Mouse (Mus musculus): Measurements from ENCODE around the gene Mrpl55. TPM values are rescaled to one million over a fixed set of nuclear protein-coding genes. Genes with fewer than 3 reads are reported as not detected.

Mrpl55 gene
- polyA plus RNA-seq (2015; fragmentation: Nextera tagmentation; extraction: Ambion mirVana) = 83.1 and 84.8 TPM in 2 replicates

GRCm38 (mm10) chr11:59202081-59202995 is at the start of gene Mrpl55:
TSS of gene Mrpl55 (plus strand) at chr11:59202486.
- Histone ChIP-seq H3K27ac (ENCODE audit: low read length) (peak within 1 kb of the TSS; percentile 90), H3K4me2 (ENCODE audit: low read depth, low read length) (peak within 1 kb of the TSS; percentile 96), H3K9ac (ENCODE audit: low read length) (peak within 1 kb of the TSS; percentile 89), H3K36me3 (ENCODE audit: control insufficient read depth, insufficient read depth, low read length) (peaks cover 15% of the 10 kb centered on the region), H3K27me3 (ENCODE audit: control insufficient read depth, insufficient read depth, low read depth, low read length) (no peaks in the 10 kb centered on the region), H3K9me3 (ENCODE audit: control insufficient read depth, low read length) (no peaks in the 10 kb centered on the region), H3K4me3 (ENCODE audit: low read length) (peak within 1 kb of the TSS; percentile 95), H3K4me1 (replicated peaks; ENCODE audit: control insufficient read depth, insufficient read depth, low read length) (peaks cover 15% of the 10 kb centered on the region)
- ATAC-seq (ENCODE audit: low read depth) = peak; percentile 95
- under 1% methylated on average over 63 of the region's 63 CpGs for WGBS

GRCm38 (mm10) chr11:59154220-59154619 is 48.1 kb upstream of the Mrpl55 start:
- peak; percentile 43; the same call in 1 of the 2 replicates for ATAC-seq (ENCODE audit: low read depth)
- Histone ChIP-seq H3K4me2 (ENCODE audit: low read depth, low read length) (no peak overlapping the region), H3K4me1 (replicated peaks; ENCODE audit: control insufficient read depth, insufficient read depth, low read length) (no peaks in the 10 kb centered on the region), H3K27me3 (ENCODE audit: control insufficient read depth, insufficient read depth, low read depth, low read length) (no peaks in the 10 kb centered on the region), H3K9me3 (ENCODE audit: control insufficient read depth, low read length) (no peaks in the 10 kb centered on the region), H3K4me3 (ENCODE audit: low read length) (no peak overlapping the region), H3K36me3 (ENCODE audit: control insufficient read depth, insufficient read depth, low read length) (peaks cover 4% of the 10 kb centered on the region; the same call in 1 of the 2 replicates), H3K9ac (ENCODE audit: low read length) (no peak overlapping the region), H3K27ac (ENCODE audit: low read length) (no peak overlapping the region)
- 58% methylated on average over 7 of the region's 7 CpGs for WGBS

GRCm38 (mm10) chr11:59155900-59156299 is 46.4 kb upstream of the Mrpl55 start:
- H3K4me3 ChIP-seq (ENCODE audit: low read length) = no peak overlapping the region
- H3K9me3 ChIP-seq (ENCODE audit: control insufficient read depth, low read length) = no peaks in the 10 kb centered on the region
- H3K9ac ChIP-seq (ENCODE audit: low read length) = no peak overlapping the region
- H3K4me1 ChIP-seq (replicated peaks; ENCODE audit: control insufficient read depth, insufficient read depth, low read length) = no peaks in the 10 kb centered on the region
- H3K36me3 ChIP-seq (ENCODE audit: control insufficient read depth, insufficient read depth, low read length) = peaks cover 4% of the 10 kb centered on the region; the same call in 1 of the 2 replicates
- WGBS = 86% methylated on average over 5 of the region's 5 CpGs
- H3K4me2 ChIP-seq (ENCODE audit: low read depth, low read length) = no peak overlapping the region
- no peak for ATAC-seq (ENCODE audit: low read depth)
- no peaks in the 10 kb centered on the region for H3K27me3 ChIP-seq (ENCODE audit: control insufficient read depth, insufficient read depth, low read depth, low read length)
- no peak overlapping the region for H3K27ac ChIP-seq (ENCODE audit: low read length)

- H3K27ac ChIP-seq (ENCODE audit: low read length) = no peak overlapping the region
- H3K9me3 ChIP-seq (ENCODE audit: control insufficient read depth, low read length) = no peaks in the 10 kb centered on the region
- no peak for ATAC-seq (ENCODE audit: low read depth)
- 91% methylated on average over 13 of the region's 13 CpGs for WGBS
- H3K36me3 ChIP-seq (ENCODE audit: control insufficient read depth, insufficient read depth, low read length) = peaks cover 4% of the 10 kb centered on the region; the same call in 1 of the 2 replicates
- no peak overlapping the region for H3K9ac ChIP-seq (ENCODE audit: low read length)
- H3K27me3 ChIP-seq (ENCODE audit: control insufficient read depth, insufficient read depth, low read depth, low read length) = no peaks in the 10 kb centered on the region
- H3K4me3 ChIP-seq (ENCODE audit: low read length) = no peak overlapping the region
- H3K4me1 ChIP-seq (replicated peaks; ENCODE audit: control insufficient read depth, insufficient read depth, low read length) = peaks cover 8% of the 10 kb centered on the region
- H3K4me2 ChIP-seq (ENCODE audit: low read depth, low read length) = no peak overlapping the region
Measured at GRCm38 (mm10) chr11:59159099-59159498, 43.2 kb upstream of the Mrpl55 start.

GRCm38 (mm10) chr11:59159558-59159957 is 42.7 kb upstream of the Mrpl55 start:
- no peak for ATAC-seq (ENCODE audit: low read depth)
- WGBS = 79% methylated on average over 4 of the region's 4 CpGs
- Histone ChIP-seq H3K27me3 (ENCODE audit: control insufficient read depth, insufficient read depth, low read depth, low read length) (no peaks in the 10 kb centered on the region), H3K4me1 (replicated peaks; ENCODE audit: control insufficient read depth, insufficient read depth, low read length) (peaks cover 10% of the 10 kb centered on the region), H3K36me3 (ENCODE audit: control insufficient read depth, insufficient read depth, low read length) (peaks cover 4% of the 10 kb centered on the region; the same call in 1 of the 2 replicates), H3K4me3 (ENCODE audit: low read length) (no peak overlapping the region), H3K27ac (ENCODE audit: low read length) (no peak overlapping the region), H3K4me2 (ENCODE audit: low read depth, low read length) (no peak overlapping the region), H3K9me3 (ENCODE audit: control insufficient read depth, low read length) (no peaks in the 10 kb centered on the region), H3K9ac (ENCODE audit: low read length) (no peak overlapping the region)

GRCm38 (mm10) chr11:59161398-59161797 is 40.9 kb upstream of the Mrpl55 start:
- H3K27ac ChIP-seq (ENCODE audit: low read length) = peak overlapping the region; percentile 23; the same call in 1 of the 2 replicates
- 42% methylated on average over 5 of the region's 5 CpGs for WGBS

GRCm38 (mm10) chr11:59162443-59163254 is 39.6 kb upstream of the Mrpl55 start:
- Histone ChIP-seq H3K4me1 (replicated peaks; ENCODE audit: control insufficient read depth, insufficient read depth, low read length) (peaks cover 10% of the 10 kb centered on the region), H3K27me3 (ENCODE audit: control insufficient read depth, insufficient read depth, low read depth, low read length) (no peaks in the 10 kb centered on the region), H3K9me3 (ENCODE audit: control insufficient read depth, low read length) (no peaks in the 10 kb centered on the region), H3K4me2 (ENCODE audit: low read depth, low read length) (peak overlapping the region; percentile 82), H3K27ac (ENCODE audit: low read length) (peak overlapping the region; percentile 100), H3K4me3 (ENCODE audit: low read length) (peak overlapping the region; percentile 84), H3K36me3 (ENCODE audit: control insufficient read depth, insufficient read depth, low read length) (peaks cover 2% of the 10 kb centered on the region; the same call in 1 of the 2 replicates), H3K9ac (ENCODE audit: low read length) (peak overlapping the region; percentile 65)
- 56% methylated on average over 9 of the region's 9 CpGs for WGBS
- ATAC-seq (ENCODE audit: low read depth) = no peak

More at GRCm38 (mm10) chr11:59161398-59161797, 40.9 kb upstream of the Mrpl55 start:
- Histone ChIP-seq H3K36me3 (ENCODE audit: control insufficient read depth, insufficient read depth, low read length) (peaks cover 4% of the 10 kb centered on the region; the same call in 1 of the 2 replicates), H3K4me2 (ENCODE audit: low read depth, low read length) (no peak overlapping the region), H3K27me3 (ENCODE audit: control insufficient read depth, insufficient read depth, low read depth, low read length) (no peaks in the 10 kb centered on the region), H3K4me1 (replicated peaks; ENCODE audit: control insufficient read depth, insufficient read depth, low read length) (peaks cover 10% of the 10 kb centered on the region), H3K9me3 (ENCODE audit: control insufficient read depth, low read length) (no peaks in the 10 kb centered on the region), H3K9ac (ENCODE audit: low read length) (no peak overlapping the region), H3K4me3 (ENCODE audit: low read length) (no peak overlapping the region)
- ATAC-seq (ENCODE audit: low read depth) = no peak

- Histone ChIP-seq H3K4me3 (ENCODE audit: low read length) (peak within 1 kb of the TSS; percentile 84), H3K36me3 (ENCODE audit: control insufficient read depth, insufficient read depth, low read length) (no peaks in the 10 kb centered on the region), H3K4me1 (replicated peaks; ENCODE audit: control insufficient read depth, insufficient read depth, low read length) (peaks cover 10% of the 10 kb centered on the region), H3K4me2 (ENCODE audit: low read depth, low read length) (peak within 1 kb of the TSS; percentile 82), H3K9me3 (ENCODE audit: control insufficient read depth, low read length) (no peaks in the 10 kb centered on the region), H3K27me3 (ENCODE audit: control insufficient read depth, insufficient read depth, low read depth, low read length) (no peaks in the 10 kb centered on the region), H3K27ac (ENCODE audit: low read length) (peak within 1 kb of the TSS; percentile 100), H3K9ac (ENCODE audit: low read length) (peak within 1 kb of the TSS; percentile 97)
- 2% methylated on average over 66 of the region's 68 CpGs for WGBS
- peak; percentile 99 for ATAC-seq (ENCODE audit: low read depth)
Measured at GRCm38 (mm10) chr11:59163255-59164236, 38.7 kb upstream of the Mrpl55 start, which contains the start of gene Iba57. TSS of gene Iba57 (minus strand) at chr11:59163739.
